Mouse (Mus musculus) urinary bladder, postnatal 36 days (tissue): ENCODE results near the gene Prune1.
"Not testable (repeated sequence)": the region's sequence is repeated elsewhere in the genome, so short reads cannot be mapped to it uniquely, and the experiment has no call there.

Experiments
- DNase-seq, 2 experiments: peaks; one replicate each; pipeline ENCODE4 v3.0.0; 2022; ENCODE audit warnings: low spot score in 2 of 2, mixed read lengths in 1 of 2

Prune1 gene

DNA sequence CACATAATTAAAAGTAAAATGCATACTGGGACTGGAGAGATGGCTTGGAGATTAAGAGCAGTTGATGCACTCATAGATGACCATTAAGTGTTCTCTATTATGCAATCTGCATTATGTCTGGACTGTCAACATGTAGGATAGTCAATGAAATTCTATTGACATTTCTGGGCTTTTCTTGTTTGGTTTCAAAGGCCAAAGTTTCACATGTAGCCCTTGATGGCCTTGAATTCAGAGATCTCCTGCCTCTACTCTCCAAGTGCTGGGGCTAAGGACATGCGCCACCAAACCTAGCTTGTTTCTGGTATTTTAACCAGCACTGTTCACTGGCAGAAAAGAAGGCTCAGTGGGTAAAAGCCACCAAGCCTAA, 68.3 kb downstream of the Prune1 start:
- no peak for DNase-seq

GRCm38 (mm10) chr3:95212889-95213608, 68.8 kb downstream of the Prune1 start:
- not testable (repeated sequence) for DNase-seq

GRCm38 (mm10) chr3:95210585-95210984, 71.3 kb downstream of the Prune1 start:
- DNase-seq = no peak

GRCm38 (mm10) chr3:95208286-95208685, 73.6 kb downstream of the Prune1 start:
- DNase-seq = no peak

- no peak for DNase-seq
Observed at GRCm38 (mm10) chr3:95203880-95204279, 78.0 kb downstream of the Prune1 start.
